Mouse (Mus musculus): ENCODE results near the gene Aplf. TPM values are rescaled to one million over a fixed set of nuclear protein-coding genes. Genes with fewer than 3 reads are reported as not detected.
"Not testable (repeated sequence)": the region's sequence is repeated elsewhere in the genome, so short reads cannot be mapped to it uniquely, and the experiment has no call there.

Gene Aplf
- total RNA-seq, 2 experiments from 2014 or later, result 2.0 to 2.7 TPM

- intact Hi-C loops (cut with DNase I), result no loop called here
- Histone ChIP-seq H3K27ac (no peak overlapping the region), H3K4me3 (no peak overlapping the region)
- no peak for TF ChIP-seq CTCF (IDR thresholded peaks at IDR 0.05)
- DNase-seq, result no peak
Measured at GRCm38 (mm10) chr6:87662197-87662596, 9.8 kb downstream of the Aplf start.

GRCm38 (mm10) chr6:87661707-87662106 is 10.3 kb downstream of the Aplf start:
- Histone ChIP-seq H3K4me3 (no peak overlapping the region), H3K27ac (no peak overlapping the region)
- intact Hi-C loops (cut with DNase I), result no loop called here
- TF ChIP-seq CTCF (IDR thresholded peaks at IDR 0.05), result no peak
- no peak for DNase-seq

DNA sequence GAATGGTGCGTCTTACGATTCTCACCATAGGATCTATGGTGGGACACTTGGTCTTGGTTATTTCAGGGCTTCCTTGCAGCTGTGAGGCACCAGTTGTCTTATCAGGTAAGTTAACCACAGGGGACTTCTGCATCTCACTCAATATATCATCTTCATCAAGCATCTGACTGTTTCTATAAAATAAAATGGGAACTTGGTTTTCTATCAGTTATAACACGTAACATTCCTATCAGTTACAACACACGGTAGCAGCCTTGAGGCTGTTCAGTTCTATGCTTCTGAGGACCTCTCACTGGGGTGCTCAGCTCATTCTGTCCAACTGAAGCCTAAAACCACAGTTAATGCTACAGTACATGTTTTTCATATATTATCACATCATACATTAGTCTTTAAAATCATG is 13.2 kb downstream of the Aplf start:
- no peak for TF ChIP-seq CTCF (IDR thresholded peaks at IDR 0.05)
- no peak for DNase-seq
- intact Hi-C loops (cut with DNase I), result no loop called here
- Histone ChIP-seq H3K27ac (no peak overlapping the region), H3K4me3 (no peak overlapping the region)

- Histone ChIP-seq H3K27ac (no peak overlapping the region), H3K4me3 (no peak overlapping the region)
- intact Hi-C loops (cut with DNase I), result no loop called here
- peak; percentile 38 for DNase-seq
- no peak for TF ChIP-seq CTCF (IDR thresholded peaks at IDR 0.05)
Measured at GRCm38 (mm10) chr6:87653904-87654638, 17.9 kb downstream of the Aplf start.

DNA sequence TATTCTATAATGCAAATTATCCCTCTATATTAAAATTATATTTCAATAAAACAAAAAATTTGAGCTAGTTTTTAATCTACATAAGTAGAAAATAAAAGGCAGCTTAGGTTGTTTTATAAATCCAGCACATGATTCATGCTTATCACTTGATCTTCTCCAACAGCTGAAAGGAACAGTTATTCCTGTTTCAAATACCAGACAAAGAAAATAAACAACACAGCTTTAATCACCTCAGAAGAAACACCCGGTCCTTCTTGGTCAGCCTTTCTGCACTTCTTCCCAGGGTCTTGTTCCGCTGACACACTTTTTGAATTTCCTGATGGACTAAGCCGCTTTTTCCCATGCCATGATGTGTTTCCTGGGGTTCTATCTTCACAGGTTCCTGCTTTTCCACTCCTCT is 18.5 kb downstream of the Aplf start:
- Histone ChIP-seq H3K27ac (no peak overlapping the region), H3K4me3 (no peak overlapping the region)
- intact Hi-C loops (cut with DNase I), result no loop called here
- TF ChIP-seq CTCF (IDR thresholded peaks at IDR 0.05), result no peak
- no peak for DNase-seq

DNA sequence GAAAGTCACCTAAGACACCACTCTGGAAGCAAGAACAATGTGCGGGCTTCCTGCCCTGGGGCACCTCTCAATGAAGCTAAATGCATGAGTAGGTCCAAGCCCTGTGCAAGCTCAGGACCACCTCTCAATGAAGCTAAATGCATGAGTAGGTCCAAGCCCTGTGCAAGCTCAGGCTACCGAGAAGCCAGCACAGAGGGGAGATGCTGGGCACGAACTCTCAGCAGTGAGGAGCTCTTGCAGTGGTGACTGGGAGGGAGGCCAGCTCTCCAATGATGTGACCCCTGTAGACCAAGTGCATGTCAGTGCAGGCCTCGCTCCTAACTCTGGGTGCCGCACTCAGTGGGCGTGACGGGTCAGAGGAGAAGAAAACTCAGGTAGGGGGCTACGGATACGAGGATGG is 19.3 kb downstream of the Aplf start:
- no peak overlapping the region for H3K4me3 ChIP-seq
- TF ChIP-seq CTCF (IDR thresholded peaks at IDR 0.05), result no peak
- DNase-seq, result no peak
- intact Hi-C loops (cut with DNase I), result no loop called here
- no peak overlapping the region for H3K27ac ChIP-seq

- no peak overlapping the region for H3K27ac ChIP-seq
- no peak overlapping the region for H3K4me3 ChIP-seq
- no peak for DNase-seq
- no peak for TF ChIP-seq CTCF (IDR thresholded peaks at IDR 0.05)
- intact Hi-C loops (cut with DNase I), result no loop called here
Measured at GRCm38 (mm10) chr6:87651787-87652186, 20.2 kb downstream of the Aplf start.

DNA sequence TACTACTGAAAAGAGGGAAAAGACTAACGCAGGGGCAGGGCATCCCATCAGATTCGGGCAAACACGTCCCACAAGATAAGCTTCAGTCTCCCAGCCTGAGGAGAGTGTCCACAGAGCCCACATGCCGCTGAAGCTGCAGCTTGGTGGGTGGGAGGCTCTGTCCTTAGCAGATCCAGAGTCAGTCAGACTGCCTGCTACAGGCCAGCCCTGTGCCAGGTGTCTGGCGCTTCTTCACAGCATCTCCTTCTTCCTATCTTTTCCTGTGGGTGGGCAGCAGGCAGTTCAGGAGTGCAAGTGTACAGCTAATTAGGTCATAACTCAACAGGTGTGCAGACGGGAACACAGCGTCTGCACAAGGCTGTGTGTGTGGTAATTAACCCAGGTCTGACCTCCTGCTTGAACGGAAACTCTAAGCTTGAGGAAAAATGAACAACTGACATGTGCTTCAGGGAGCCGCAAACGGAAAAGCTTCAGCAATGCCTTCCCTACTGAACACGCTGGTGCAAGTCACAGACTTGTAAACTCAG is 33.8 kb downstream of the Aplf start:
- no peak overlapping the region for H3K27ac ChIP-seq
- no peak for TF ChIP-seq CTCF (IDR thresholded peaks at IDR 0.05)
- DNase-seq, result no peak
- H3K4me3 ChIP-seq, result no peak overlapping the region
- intact Hi-C loops (cut with DNase I), result no loop called here

DNA sequence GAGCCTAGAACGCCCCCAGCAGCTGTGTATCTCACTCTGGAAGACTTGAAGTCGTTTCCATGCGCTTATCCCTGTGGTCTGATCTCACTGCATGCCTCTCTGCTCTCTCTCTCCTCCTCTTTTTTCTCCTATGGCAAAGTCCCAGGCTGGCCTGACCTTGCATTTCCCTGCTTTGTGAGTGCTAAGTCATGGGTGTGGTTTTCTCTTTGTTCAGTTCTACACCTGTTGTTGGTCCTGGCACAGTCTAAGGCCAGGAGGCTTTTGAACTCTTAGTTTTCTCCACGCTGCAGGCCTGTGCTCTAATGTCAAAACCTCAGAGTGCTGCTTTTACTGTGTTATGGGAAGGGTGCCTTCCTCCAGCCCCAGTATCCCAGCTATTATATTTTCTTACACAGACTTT is 39.8 kb downstream of the Aplf start:
- DNase-seq, result no peak
- intact Hi-C loops (cut with DNase I), result no loop called here
- TF ChIP-seq CTCF (IDR thresholded peaks at IDR 0.05), result no peak
- no peak overlapping the region for H3K4me3 ChIP-seq
- no peak overlapping the region for H3K27ac ChIP-seq

- intact Hi-C loops (cut with DNase I); H3K27ac ChIP-seq; DNase-seq; H3K4me3 ChIP-seq: not testable (repeated sequence)
Measured at GRCm38 (mm10) chr6:87628936-87629335, 43.1 kb downstream of the Aplf start.

DNA sequence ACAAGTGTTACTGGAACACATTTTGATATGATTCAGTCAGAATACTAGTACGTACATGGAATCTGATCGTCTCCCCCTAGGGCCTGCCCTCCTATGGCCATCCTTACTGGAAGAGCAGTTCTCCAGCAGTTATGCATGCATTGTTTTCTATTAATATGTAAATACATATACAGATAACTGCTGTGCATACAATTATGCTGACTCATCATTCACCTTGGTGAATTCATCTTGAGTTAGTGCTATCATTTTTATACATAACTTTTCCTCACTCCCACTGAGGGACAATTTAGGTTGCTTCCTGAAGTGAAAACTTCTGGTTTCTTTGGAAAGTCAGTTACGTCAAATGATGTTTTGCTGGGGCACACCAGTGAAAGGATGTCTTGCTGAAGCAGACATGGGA is 48.8 kb downstream of the Aplf start:
- no peak for DNase-seq
- no peak for TF ChIP-seq CTCF (IDR thresholded peaks at IDR 0.05)
- no peak overlapping the region for H3K27ac ChIP-seq
- intact Hi-C loops (cut with DNase I), result no loop called here
- H3K4me3 ChIP-seq, result no peak overlapping the region

- TF ChIP-seq CTCF (IDR thresholded peaks at IDR 0.05), result no peak
- no peak for DNase-seq
- H3K4me3 ChIP-seq, result no peak overlapping the region
- intact Hi-C loops (cut with DNase I), result no loop called here
- H3K27ac ChIP-seq, result no peak overlapping the region
Measured at GRCm38 (mm10) chr6:87621281-87621680, 50.7 kb downstream of the Aplf start.

GRCm38 (mm10) chr6:87618021-87618420 is 54.0 kb downstream of the Aplf start:
- no peak for DNase-seq
- H3K4me3 ChIP-seq, result no peak overlapping the region
- TF ChIP-seq CTCF (IDR thresholded peaks at IDR 0.05), result no peak
- no peak overlapping the region for H3K27ac ChIP-seq
- intact Hi-C loops (cut with DNase I), result no loop called here

DNA sequence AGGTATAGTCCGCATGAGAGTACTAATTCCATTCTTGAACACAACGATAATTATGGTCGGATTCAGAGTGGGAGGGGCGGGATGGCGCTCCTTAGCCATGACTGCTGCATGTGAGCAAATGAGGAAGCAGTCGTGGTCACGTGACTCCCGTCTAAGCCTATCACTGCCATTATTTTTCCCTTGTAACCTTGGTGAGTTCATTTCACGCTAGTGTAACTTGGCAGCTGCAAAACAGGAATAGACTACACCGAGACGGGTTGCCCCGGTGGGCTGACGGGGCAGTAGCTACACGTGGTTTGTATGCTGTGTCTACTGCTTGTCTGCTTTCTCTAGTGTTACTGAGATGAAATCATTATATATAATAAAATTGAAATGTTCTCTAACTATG is 56.3 kb downstream of the Aplf start:
- H3K27ac ChIP-seq, result no peak overlapping the region
- no peak overlapping the region for H3K4me3 ChIP-seq
- DNase-seq, result no peak
- TF ChIP-seq CTCF (IDR thresholded peaks at IDR 0.05), result no peak
- intact Hi-C loops (cut with DNase I), result loop anchor here (2.0 kb wide), 1 partner anchor 55 kb away; no protein-coding TSS in a partner anchor

All from gastrocnemius, adult 2 months (tissue).